Mouse (Mus musculus) cerebellum, postnatal 25 days (tissue): ENCODE data around the gene Ccdc24.

Experiments
- DNase-seq, 2 experiments: peaks; one replicate each; pipeline ENCODE4 v3.0.0; 2021; ENCODE audit warnings: mixed read lengths in 2 of 2

The Ccdc24 gene

DNA sequence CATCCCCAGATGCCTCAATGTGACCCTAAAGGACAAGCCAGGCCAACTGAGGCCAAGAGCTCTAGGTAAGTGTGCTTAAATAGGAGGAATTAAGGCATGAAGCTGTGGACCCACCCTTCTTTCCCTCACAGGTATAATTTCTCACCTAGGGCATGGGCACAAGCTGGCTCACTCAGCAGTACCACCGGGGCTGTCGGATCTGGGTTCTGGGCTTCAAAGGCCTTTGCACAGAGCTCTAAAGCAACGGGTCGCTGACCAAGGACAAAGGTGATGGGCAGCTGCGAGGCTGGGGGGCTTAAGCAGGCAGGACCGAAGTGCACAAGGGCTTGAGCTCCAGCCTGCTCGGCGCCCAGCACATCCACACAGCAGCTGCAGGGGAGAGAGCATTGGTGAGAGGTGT is 18.4 kb upstream of the Ccdc24 start:
- DNase-seq = no peak

DNA sequence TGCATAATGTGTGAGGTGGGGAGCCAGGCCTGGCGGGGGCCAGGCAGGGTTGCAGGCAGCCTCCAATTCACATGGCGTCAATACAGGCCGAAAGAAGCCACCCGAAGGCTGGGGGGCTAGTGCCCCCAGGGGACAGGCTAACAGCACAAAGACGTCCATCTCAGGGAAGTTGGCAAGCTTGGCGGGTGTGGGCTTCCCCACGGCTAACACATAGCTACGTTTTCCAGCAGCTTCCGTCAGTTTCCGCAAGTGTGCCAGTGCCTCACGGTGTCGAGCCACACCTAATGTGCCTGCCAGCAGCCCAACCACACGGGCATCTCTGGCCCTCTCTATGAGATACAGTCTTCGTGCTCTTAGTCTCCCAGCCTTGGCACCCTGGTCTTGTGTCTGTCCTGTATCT is 17.7 kb upstream of the Ccdc24 start:
- DNase-seq = no peak

DNA sequence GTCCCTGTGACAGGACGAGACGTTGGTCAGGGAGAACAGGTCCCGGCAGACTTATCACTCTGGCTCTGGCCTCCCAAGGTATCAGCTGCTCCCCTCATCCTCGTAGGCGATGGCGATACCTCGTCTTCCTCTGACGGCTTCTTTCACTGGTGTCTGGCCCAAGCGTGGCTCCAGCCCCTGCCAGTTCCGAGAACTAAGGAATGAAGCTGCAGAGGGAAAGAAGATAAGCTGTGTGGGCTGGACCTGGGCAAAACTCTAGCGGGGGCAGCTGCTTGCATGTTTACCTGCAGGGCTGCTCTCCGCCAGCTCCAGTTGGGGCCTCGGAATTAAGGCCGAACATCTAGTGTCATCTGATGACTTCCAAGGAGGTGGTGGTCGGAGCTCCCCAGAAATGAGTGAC is 17.1 kb upstream of the Ccdc24 start:
- no peak for DNase-seq

DNA sequence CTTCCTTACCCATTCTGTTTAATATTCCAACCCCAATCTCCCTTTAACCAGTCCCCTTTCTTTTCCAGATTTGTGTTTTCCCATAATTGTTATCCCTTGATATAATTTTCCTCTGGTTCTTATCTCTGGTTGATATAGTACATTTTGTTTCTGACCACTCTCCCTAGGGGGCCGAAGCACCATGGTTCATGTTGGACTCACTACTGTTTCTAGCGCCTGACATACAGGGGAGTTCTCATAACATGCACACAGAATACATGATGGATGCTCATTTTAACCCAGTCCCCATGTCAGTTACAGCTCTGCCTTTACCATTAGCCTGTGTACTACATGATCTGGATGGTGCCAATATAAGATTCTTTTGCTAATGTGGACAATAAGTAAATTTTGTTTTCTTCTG is 15.6 kb upstream of the Ccdc24 start:
- DNase-seq = no peak

DNA sequence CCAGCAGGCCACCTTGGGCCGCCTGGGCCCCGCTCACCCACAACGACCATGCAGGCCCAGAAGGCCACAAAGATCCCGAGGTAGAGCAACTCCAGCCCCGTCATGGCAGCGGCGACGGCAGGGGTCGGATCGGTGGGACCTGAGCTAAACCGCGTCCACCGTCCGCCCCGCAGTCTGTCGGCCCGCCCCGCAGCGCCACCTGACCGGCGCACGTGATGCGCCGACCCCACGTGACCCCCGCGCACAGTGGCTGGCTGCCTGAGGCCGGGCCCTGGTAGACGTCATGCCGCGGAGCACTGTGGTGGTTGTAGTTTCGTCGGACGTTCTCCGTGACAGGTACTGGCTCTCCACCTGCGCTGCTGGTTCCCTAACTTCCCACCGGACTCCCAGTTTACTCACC is 14.8 kb upstream of the Ccdc24 start, which contains the start of gene Atp6v0b:
Atp6v0b (minus strand) TSS at position 201 of the 400 bp plus-strand sequence.
- peak; percentile 97 to 99 for DNase-seq

DNA sequence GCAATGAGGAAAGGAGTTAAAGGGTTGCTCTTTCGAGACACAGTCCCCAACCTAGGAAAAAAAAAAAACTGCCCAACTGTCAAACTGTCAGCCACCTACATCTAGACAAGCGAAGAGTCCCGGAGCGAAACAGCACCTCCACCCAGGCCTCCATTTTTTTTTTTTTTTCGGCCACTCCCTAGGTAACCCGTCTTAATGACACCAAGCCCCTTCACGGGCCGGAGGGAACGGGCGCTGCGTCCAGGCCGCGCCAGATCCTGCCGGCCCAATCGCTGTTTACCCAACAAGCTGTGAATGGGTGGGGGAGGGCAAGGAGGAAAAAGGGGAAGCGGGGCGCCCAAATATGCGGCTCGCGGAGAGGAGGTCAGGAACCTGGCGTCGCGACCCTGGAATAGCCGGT is 14.3 kb upstream of the Ccdc24 start:
- DNase-seq = no peak

DNA sequence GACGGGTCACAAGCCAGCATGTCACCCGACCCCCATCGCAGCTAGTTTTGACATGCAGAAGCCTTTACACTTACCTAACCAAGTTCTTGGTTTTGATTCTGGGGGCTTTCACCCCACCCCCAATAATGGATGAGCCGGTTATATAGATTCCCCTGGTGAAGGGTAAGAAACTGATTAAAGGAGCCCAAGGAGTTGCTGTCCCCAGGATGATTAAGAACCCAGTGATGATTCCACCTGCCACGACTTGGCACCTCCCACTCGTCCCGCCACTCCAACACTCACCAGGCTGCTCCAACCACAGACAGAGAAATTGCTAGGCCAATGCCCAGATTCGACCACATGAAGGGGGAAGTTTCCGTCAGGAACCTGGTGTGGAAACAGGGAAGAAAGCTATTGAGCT is 13.6 kb upstream of the Ccdc24 start:
- no peak for DNase-seq

DNA sequence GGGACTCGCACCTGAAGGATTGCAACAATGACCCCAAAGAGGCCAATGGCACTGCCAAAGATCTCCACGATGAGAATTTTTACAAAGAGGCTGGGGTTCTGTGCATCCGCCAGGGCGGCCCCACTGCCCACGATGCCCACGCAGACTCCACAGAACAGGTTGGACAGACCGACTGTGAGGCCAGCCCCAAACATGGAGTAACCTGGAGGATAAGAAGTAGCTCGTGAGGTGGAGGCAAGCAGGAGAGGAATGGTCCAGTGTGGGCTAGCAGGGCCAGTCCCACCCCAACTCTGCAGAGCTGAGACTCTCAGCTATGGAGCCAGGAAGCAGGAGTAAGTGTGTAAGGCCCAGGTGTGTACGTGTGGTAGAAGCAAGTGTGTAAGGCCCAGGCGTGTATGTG is 12.7 kb upstream of the Ccdc24 start:
- DNase-seq = no peak

DNA sequence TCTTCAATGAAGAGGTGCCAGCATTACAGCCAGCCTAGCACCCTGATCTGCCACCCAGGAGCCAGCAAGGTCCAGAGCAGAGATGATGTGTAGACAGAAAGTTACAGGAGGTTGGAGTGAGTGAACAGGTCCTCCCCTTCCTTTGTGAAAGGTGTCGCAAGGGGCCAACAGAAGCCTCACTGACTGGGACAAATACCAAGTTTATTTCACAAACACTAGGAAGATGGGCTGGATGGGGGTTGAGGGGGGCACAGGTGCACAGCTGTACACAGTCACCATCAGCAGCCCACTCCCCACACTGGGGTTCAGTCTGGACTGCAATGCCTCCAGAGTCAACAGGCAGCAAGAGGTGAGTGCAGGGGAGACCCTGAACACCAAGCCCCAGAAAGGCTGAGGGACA is 11.8 kb upstream of the Ccdc24 start:
- no peak for DNase-seq

DNA sequence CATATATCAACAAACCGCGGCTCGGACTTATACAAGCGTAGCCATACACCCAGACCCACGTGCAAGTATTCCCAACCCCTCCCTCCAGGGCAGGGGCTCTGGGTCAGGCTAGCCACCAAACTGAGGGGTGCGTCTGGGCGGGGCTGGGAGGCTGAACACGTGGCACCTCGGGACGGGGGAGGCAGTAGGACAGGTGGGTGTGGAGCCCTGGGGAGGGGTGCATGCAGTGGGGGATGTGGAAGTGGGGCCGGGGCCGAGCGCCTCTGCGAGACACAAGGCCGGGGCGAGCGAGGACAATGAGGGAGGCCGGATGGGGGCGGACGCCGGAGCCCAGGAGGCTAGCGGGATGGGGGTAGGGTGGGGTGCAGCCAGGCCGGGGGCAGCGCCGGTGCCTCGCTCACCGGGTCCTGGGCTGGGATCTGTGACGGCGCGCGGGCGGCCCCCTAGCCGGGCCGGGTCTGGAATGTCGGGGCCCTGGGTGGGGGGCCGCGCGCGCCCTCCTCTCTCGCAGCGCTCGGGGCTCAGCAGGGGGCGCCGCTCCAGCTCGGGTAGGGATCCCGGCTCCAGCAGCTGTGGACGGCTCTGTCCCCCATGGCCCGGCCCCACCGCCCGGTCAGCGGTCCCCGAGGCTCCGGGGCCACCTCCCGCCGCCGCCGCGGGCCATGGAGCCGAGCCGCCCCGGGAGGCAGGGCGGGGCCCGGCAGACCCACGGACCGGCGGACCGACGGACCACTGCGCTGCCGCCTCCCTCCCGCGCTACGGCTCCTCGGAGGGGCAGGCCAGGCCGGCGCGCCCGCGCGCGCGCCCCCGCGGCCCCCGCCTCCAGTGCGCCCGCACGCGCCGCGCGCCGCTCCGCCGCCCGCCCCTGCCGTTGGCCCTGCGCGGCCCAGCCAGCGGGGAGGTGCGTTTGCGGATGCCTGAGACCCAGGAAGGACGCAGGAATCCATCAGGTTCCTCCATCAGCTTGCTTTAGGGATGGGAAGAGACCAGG is 10.6 kb upstream of the Ccdc24 start, which contains the start of gene B4galt2:
B4galt2 (minus strand) TSS at position 787 of the 991 bp plus-strand sequence.
- DNase-seq = peak; percentile 79 to 86

DNA sequence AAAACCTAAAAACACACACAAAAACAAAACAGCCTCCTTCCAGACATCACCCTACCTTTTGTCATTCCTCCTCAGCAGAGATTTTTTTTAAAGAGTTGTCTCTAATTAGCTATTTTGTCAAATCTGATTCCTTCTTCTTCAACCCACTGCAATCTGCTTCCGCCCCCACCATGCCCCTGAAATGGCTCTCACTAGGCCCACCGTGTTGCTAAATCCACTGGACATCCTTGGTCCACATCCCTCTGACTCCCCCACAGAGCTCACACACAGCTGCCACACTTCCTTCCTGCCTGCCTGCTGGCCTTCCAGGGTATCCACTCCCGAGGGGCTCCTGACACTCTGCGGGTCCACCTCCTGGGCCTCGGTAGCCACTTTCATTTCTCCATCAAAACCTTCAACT is 6.3 kb upstream of the Ccdc24 start:
- no peak for DNase-seq

DNA sequence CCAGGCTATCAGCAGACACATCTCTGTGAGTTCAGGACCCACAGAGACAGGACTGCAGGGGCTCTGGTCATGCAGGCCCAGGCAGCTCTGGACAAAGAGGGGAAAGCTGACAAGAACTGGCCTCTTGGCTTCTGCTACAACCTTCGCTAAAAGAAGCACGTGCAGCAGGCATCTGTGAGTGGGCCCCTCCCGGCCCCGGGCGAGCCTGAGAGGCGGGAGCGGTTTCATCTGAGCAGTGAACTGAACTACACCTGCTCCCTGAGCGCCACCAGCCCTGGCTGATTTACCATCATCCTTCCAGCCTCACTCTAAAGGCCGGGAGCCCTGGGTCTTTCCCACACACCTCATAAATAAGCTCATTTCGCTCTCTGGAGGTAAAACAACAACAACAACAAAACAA is 5.9 kb upstream of the Ccdc24 start:
- DNase-seq = no peak

DNA sequence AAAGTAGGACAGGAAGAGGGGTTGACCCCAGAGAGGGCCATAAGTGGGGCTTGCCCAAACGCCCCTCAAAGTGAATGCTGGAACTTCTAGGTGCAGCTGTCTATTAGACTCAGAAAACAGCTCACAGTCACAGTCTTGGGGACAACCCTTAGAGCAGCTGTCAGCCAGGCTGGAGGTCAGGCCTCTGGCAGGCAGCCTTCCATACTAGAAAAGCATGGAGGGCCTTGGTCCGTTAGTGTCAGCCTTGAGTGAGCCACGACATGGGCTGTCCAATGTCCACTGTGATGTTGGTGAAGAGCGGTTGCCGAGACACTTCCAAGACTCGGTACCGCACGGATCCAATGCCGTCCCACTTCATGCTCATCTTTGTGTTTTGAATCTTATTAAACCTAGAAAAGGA is 1.3 kb upstream of the Ccdc24 start:
- no peak for DNase-seq

DNA sequence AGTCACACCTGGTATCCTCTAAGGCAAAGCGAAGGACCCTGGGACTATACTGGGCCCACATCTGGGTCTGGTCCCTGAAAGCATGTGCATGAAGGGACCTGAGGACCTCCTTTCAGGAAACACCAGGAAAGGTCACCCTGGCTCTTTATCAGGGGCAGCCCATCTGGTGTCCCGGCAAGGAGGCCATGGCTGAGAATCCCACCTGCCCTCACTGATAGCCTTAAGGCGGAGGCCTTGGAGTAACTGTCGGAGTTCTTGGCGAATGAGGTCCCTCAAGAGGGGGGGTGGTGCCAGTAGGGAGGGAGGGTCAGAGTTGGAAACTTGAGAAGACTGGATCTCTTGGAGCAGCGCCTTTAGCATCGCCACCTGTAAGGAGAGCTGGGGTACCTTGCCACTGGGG is 570 bp downstream of the Ccdc24 start:
- no peak for DNase-seq

DNA sequence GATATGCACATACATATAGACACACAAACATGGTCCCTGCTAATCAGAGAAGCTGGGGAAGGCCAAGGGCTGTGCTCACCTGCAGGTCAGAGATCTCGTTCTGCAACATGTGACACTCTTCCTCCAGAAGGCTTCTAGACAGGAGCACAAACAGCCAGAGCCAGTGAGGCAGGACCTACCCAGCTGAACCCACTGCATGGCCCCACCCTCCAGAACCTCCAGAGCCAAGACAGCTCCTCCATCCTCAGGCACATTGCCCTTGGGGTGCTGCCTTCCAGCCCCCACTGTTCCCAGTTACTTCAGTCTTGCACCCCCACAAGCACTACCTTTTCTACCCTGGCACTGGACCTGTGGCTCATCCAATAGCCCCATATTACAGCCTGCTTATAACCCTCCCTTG is 1.9 kb downstream of the Ccdc24 start:
- no peak for DNase-seq

DNA sequence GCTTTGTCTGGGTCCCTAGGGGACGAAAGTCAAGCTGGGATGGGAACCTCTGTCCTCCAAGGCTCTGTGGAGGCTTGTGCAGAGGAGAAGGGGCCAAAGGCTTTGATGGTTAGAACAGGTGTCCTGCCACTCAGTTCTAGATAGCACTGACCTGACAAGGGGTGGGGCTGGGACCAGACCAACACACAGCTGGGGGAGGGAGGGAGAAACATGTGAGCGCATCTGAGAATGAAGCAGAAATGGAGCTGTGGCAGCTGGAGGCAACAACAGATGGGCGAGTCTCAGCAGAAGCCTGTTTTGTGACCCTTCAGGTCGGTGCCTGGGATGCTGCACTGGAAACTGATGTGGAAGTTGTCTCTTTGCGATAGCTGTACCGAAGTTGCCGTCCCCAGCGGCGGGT is 3.0 kb downstream of the Ccdc24 start:
- DNase-seq = no peak

DNA sequence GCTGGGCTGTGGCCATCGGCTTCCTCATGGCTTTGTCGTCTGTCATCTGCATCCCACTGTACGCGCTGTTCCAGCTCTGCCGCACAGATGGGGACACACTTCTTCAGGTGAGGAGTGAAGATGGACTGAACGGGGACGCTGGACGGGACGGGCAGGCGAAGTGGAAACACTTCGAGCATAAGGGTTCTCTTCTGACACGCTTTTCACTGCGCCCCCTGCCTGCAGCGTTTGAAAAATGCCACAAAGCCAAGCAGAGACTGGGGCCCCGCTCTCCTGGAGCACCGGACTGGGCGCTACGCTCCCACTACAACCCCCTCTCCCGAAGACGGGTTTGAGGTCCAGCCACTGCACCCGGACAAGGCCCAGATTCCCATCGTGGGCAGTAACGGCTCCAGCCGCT is 4.5 kb downstream of the Ccdc24 start:
- DNase-seq = peak; percentile 72 to 79

DNA sequence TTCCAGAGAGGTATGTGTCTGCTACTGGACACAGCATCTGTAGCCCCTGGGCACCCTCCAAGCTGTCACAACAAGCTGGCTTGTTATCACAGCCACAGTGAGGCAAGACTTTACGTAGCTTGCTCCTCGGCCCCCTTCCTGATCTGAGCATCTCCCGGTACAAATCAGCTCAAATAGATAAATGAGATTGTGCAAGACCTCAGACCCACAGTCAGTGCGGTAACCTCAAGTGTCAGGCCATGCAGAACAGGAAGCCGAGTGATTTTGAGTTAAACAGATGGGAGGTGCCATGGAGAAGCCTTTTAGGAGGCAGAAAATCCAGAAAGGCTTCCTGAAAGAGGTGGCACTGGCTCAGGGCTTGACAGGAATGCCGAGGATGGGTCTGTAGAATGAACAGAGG is 5.4 kb downstream of the Ccdc24 start:
- no peak for DNase-seq

DNA sequence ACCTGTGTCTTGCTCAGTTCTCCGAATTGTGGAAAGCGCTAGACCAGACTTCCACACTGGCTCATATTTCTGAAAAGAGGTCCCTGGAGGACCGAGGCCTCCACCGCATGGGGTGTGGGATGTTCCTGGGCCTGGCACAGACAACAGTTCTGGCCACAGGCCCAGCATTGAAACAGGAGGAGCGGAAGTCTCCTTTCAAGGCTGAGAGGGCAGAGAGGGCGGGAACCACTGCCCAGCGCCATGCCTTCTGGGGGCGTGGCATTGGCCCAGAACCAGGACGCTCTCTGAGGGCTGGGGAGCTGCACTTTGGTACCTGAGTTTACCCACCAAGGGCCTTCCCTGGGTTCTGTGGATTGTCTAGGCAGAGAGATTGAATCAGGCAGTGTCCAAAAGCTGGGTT is 6.3 kb downstream of the Ccdc24 start:
- peak; percentile 50 to 68 for DNase-seq

DNA sequence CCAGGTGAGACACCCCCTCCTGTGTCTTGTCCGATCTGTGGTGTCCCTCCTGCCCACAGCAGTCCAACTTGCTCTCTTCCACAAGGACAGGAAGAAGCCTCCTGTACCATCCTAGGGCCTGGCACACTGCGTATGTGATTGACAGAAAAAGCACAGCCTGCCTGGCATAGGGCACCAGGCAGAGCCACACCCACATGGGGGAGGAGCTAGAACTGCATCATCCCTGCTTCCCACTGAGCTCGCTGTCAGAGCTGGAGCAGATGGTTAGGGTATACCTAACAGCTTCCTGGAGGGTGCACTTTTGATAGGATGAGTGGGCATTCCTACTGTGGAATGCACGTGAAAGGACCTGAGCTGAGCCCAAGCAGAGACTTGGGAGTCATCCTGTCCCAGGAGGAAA is 9.5 kb downstream of the Ccdc24 start:
- DNase-seq = peak in 1 of 2 experiments; percentile 39

DNA sequence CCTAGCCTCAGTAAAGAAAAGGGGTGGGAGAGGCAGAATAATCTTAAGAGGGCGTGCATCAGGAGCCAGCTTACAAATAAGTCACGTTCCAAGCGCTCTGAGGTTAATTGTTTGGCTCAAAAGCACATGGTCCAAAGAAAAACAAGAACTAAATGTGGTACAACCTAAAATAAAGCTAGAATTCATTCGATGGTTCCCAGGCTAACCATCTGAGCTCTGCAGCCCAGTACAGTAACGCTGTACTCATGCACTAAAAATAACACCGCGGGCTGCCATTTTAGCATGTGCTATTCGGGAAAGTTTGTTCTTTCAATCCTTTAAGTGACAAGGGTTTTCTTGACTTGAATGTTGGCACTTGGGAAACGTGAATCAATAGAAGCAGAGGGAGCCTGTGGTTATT is 11.8 kb downstream of the Ccdc24 start:
- no peak for DNase-seq

DNA sequence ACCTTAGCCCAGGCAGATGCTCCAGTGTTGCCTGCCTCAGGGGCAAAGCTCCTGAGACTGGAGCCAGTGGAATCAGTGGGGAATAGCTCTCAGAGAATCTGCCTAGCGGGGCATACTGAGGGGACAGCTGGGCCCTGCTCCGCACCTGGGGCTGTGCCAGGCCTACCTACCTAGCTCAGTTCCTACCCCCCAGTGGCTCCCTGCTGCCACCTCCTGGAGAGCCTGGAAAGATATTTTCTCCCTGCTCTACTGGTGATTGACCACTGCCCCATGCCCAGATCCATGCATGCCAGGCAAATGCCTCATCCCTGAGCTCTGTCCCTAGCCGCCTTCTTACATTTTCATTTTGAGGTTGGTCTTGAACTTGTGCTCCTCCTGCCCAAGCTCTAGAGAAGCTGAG is 13.6 kb downstream of the Ccdc24 start:
- DNase-seq = peak; percentile 67 to 80

DNA sequence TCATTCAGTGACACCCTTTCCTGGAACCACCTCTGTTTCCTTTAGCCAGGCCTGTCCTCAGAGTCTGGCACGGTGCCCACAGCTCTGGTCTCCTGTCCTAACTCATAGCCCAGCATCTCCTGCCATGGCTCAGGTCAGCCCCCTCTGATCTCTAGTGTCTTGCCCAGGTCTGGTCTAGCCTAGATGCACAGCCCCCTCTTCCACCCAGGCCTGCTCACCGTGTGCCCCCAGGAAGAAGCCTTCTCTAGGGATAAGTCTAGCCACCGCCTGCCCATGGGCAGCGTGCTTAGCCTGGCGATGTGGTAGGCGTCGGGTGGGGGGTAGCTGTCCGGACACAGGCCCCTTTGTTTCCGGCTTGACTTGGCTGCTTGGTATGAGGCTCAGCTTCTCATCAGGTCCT is 17.2 kb downstream of the Ccdc24 start:
- peak; percentile 33 to 59 for DNase-seq

DNA sequence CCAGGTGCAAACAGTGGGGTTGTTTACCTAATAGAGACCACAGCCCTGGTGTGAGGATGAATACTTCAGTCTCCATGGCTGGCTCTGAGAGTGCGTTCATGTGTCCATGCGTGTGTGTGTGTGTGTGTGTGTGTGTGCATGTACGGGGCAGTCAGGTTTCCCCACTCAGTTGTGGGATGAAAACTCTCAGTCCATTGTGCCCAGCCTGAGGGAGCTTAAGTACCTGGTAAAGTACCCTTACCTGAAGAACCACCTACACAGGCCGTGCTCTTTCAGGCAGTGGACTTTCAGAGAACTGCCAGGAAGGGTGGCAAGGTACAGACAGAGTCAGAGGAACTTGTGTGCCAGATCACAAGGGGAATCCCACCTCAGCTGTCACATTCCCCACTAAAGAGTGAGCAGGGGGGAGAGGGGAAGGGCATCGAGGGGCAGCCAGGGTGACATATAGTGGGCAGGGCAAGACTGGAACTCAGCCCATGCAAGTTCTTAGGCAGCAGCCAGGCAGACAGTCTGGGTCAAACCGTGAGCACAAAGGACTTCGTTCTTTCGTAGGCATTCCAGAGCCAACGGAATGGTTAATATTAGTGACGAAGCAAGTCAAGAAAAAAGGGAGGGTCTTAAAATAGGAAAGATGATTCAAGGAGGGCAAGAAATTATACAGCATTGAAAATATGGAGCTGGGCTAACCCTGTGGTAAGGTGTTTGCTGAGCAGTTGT is 20.0 kb downstream of the Ccdc24 start:
- DNase-seq = no peak
